Mouse (Mus musculus) cortical plate, adult 2 months (tissue): Measurements from ENCODE around the gene Gm35315. TPM values are rescaled to one million over a fixed set of nuclear protein-coding genes. Genes with fewer than 3 reads are reported as not detected.
A peak's percentile ranks its signal among the peaks of the same experiment; 100 is the strongest.
"Not testable (repeated sequence)": the region's sequence is repeated elsewhere in the genome, so short reads cannot be mapped to it uniquely, and the experiment has no call there.

ENCODE experiments used
- H3K27ac ChIP-seq: fragments of 200-500 bp; 2 replicates; pipeline ENCODE4 v1.5.1; 2012; ENCODE audit warnings: low read length, control low read depth, inconsistent platforms; ENCODE audit not compliant: insufficient read depth
- H3K4me1 ChIP-seq: fragments of 200-500 bp; 2 replicates; pipeline ENCODE4 v1.6.1; 2011; ENCODE audit warnings: low read length; ENCODE audit not compliant: control insufficient read depth, insufficient read depth
- H3K4me3 ChIP-seq: fragments of 200-500 bp; 2 replicates; pipeline ENCODE4 v1.5.1; 2011; ENCODE audit warnings: mild to moderate bottlenecking, low read length, control low read depth; ENCODE audit not compliant: insufficient read depth
- CTCF ChIP-seq: fragments of 200-500 bp; IDR thresholded peaks from 2 replicates; pipeline ENCODE4 v1.5.1; 2011; ENCODE audit warnings: mild to moderate bottlenecking, control low read depth, low read length; ENCODE audit not compliant: insufficient read depth; ENCODE audit errors: extremely low read depth
- POLR2A ChIP-seq: fragments of 200-500 bp; IDR thresholded peaks from 2 replicates; pipeline ENCODE4 v1.6.1; 2011; ENCODE audit warnings: mild to moderate bottlenecking, low read length, control low read depth; ENCODE audit not compliant: insufficient read depth; ENCODE audit errors: extremely low read depth
- polyA plus RNA-seq: library from polyadenylated mRNA; depleted of rRNA; stranded (reverse); fragments of >200 nt; gene quantifications from 2 replicates; pipeline ENCODE4 v1.2.3, GENCODE M21; 2012; rRNA removed

Gene Gm35315
- 0.77 and 0.93 TPM in 2 replicates for polyA plus RNA-seq

DNA sequence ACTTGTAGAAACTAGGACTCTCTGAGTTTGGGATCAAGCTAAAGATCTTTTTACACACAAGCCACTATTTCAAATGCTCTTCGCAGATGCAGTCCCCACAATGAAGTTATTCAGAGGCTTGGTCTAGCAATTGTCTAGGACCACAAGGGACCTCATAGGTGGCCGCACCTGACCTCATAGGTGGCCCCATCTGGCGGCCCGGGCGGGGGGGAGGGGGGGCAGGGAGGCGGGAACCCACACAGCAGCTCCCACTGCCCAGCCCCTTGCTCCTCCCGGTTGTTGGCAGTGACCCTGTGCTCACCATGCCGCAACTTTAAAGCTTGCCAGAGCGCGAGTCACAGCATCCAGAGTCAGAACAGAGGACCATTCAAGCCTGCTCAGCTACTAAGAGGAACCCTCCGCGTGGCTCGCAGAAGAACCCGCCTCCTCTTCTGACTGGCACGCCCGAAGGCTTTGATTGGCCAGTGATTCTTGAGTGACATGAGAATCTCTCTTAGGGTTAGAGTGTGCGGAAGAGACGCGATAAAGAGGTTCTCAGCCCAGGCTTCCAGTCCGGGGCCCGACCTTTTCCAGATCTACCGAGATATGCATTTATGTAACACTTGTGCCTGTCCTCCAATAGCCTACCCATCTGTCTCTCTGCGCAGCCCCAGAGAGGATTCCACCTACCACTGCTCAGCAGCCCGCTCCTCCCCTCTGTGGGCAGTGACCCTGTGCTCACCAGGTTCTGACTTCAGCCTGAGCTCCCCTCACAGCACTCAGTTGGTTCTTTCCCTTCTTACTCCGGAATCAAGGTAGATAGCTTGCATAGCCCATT, at the start of gene Gm35315:
Gene Gm35315, minus strand, starts transcription at position 391 of the 817 bp plus-strand sequence.
- TF ChIP-seq CTCF (no peak), POLR2A (peak; percentile 48; the same call in 1 of the 2 replicates)

GRCm38 (mm10) chr5:110143007-110143406, 48.8 kb upstream of the Gm35315 start:
- Histone ChIP-seq H3K27ac (no peak overlapping the region), H3K4me1 (0 out of 2 replicates have a peak, but pooled peaks cover 1% of the 10 kb centered on the region), H3K4me3 (no peak overlapping the region)
- TF ChIP-seq CTCF (peak; percentile 22; the same call in 1 of the 2 replicates), POLR2A (no peak)

More for the DNA sequence above, at the start of gene Gm35315:
- Histone ChIP-seq H3K27ac (peak within 1 kb of the TSS; percentile 49; the same call in 1 of the 2 replicates), H3K4me3 (peak within 1 kb of the TSS; percentile 41), H3K4me1 (no peaks in the 10 kb centered on the region)

DNA sequence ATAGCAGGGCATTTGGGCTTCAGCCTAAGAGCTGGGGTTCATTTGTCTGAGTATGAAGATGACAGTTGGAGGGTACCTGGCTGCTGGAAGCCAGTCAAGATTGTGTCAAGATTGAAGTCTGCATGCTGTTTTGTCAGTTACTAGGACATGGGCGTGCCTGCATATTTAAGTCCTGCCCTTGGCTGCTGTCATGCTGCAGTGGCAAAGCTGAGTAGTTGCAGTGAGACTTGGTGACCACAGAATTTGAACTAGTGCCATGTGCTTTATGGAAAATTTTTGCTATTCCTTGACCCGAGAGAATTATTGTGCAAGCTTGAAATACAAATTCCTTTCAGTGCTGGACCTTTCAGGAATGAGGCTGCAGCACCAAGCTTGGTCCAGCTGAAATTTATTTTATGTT, 48.1 kb upstream of the Gm35315 start:
- 0 out of 2 replicates have a peak, but pooled peaks cover 1% of the 10 kb centered on the region for H3K4me1 ChIP-seq
- TF ChIP-seq POLR2A (no peak), CTCF (no peak)
- no peak overlapping the region for H3K27ac ChIP-seq
- no peak overlapping the region for H3K4me3 ChIP-seq

DNA sequence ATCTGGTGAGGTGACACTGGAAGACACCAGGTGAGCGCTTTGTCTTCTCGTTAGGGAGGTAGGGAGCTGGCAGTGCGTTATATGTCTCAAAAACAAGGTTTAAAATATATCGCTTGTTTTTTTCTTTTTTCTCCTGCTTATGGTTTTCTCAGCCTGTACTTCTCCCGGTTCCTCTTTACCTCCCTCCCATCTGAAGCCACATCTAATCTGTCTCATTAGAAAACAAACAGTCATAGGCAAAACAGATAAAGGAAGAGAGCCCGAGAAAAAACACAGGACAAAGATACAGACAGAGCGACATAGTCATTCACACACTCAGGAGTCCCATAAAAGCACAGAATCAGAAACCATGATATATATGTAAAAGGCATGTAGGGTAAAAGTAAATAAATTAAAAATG, 46.2 kb upstream of the Gm35315 start:
- TF ChIP-seq CTCF (no peak), POLR2A (no peak)
- peaks cover 3% of the 10 kb centered on the region; the same call in 1 of the 2 replicates for H3K4me1 ChIP-seq
- no peak overlapping the region for H3K4me3 ChIP-seq
- H3K27ac ChIP-seq = no peak overlapping the region

DNA sequence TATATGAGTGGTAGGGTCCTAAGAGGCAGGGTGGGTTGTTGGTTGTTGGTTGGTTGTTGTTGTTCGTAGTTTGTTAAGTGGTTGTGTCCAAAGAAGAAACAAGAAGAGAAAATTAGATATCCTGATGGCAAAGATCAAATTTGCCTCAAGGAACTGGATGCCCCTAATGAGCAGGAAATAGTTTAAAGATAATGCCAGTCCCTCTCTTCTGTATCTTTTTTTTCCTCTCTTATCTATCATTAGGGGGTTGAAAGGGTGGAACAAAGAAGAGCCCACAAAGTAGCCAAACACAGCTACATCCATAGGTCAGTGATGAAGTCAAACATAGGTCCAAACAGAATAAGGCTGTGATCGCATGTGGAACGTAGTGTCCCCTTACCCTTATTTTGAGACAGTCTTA, 45.1 kb upstream of the Gm35315 start:
- Histone ChIP-seq H3K4me1 (peaks cover 3% of the 10 kb centered on the region; the same call in 1 of the 2 replicates), H3K27ac (no peak overlapping the region), H3K4me3 (no peak overlapping the region)
- no peak for TF ChIP-seq POLR2A

DNA sequence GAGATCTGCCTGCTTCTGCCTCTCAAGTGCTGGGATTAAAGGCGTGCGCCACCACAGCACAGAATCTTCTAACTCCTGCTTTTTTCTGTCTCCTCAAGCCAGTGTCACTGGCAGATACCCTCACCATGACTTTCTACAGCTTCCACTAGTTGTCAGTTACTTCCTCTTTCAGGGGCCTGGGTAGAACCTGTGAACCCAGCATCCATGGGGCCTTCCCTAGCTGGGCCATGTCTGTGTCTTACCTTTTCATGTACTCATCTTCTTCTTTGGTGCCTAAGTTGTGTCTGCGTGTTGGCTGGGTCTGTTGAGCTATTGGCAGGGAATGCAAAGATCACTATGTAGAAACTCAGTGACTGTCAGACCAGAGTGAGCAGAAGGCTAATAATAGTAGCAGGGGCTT, 43.6 kb upstream of the Gm35315 start:
- Histone ChIP-seq H3K27ac (no peak overlapping the region), H3K4me1 (peaks cover 3% of the 10 kb centered on the region; the same call in 1 of the 2 replicates), H3K4me3 (no peak overlapping the region)
- no peak for TF ChIP-seq CTCF
- TF ChIP-seq POLR2A = no peak

DNA sequence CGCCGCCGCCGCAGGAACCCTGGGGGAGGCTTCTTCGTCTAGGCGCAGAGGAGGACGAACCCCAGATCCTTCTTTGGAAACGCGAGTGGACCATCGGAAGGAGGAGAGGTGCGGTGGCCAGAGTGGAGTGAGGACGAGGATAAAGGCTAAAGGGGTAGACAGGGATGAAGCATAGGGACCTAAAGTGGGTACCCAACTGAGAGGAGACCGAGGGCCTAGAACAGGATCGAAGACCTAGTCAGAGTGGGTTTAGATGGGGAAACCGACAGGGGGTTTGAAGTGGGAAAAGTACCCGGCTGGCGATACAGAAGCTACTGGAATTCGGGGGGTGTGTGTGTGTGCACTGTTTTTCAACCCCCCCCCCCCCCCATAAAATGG, 41.9 kb upstream of the Gm35315 start:
- no peak for TF ChIP-seq CTCF
- no peak for TF ChIP-seq POLR2A

GRCm38 (mm10) chr5:110135293-110136086, 41.3 kb upstream of the Gm35315 start, which contains the start of gene Chfr:
Gene Chfr (plus strand): TSS chr5:110135842.
- peak within 1 kb of the TSS; percentile 94 for H3K4me3 ChIP-seq
- TF ChIP-seq CTCF (no peak), POLR2A (peak; percentile 78; the same call in 1 of the 2 replicates)
- peaks cover 3% of the 10 kb centered on the region; the same call in 1 of the 2 replicates for H3K4me1 ChIP-seq
- no peak within 1 kb of the TSS for H3K27ac ChIP-seq

More for the DNA sequence above, 41.9 kb upstream of the Gm35315 start:
- no peak overlapping the region for H3K27ac ChIP-seq
- peak overlapping the region; percentile 94 for H3K4me3 ChIP-seq
- H3K4me1 ChIP-seq = peaks cover 3% of the 10 kb centered on the region; the same call in 1 of the 2 replicates

DNA sequence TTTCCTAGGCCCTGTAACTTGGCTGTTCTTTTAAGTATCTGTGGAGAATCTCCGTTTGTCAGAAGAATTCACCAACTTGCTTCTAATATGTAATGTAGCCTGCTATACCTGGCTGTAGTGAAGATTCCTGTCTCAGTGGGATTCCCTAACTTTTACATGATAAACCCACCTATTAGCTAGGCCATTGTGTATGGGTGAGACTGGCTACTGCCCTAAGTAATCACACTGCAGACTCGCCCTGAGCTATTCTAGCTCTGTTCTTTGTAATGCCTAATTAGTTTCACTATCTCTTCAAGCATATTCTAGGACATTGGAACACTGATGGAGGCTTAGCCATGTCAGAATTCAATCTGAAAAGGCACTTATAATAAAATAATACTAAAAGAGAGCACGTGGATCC, 28.2 kb upstream of the Gm35315 start:
- H3K27ac ChIP-seq, H3K4me1 ChIP-seq, H3K4me3 ChIP-seq: not testable (repeated sequence)

- peak within 1 kb of the TSS; percentile 16; the same call in 1 of the 2 replicates for H3K27ac ChIP-seq
- H3K4me3 ChIP-seq = peak within 1 kb of the TSS; percentile 83
- no peak for TF ChIP-seq CTCF
- TF ChIP-seq POLR2A = peak; percentile 68
- H3K4me1 ChIP-seq = no peaks in the 10 kb centered on the region
Measured at GRCm38 (mm10) chr5:110109991-110110441, 15.8 kb upstream of the Gm35315 start, which contains the start of gene Zfp605. Gene Zfp605 (plus strand): TSS chr5:110110092.
